Mouse (Mus musculus): ENCODE results near the gene Zfp574. TPM values are rescaled to one million over a fixed set of nuclear protein-coding genes. Genes with fewer than 3 reads are reported as not detected.
"Not testable (repeated sequence)": the region's sequence is repeated elsewhere in the genome, so short reads cannot be mapped to it uniquely, and the experiment has no call there.

Zfp574 gene
- total RNA-seq (2022) = 10 to 100 TPM; 28.0 to 31.0 (median 29.6) TPM

GRCm38 (mm10) chr7:25071979-25072715 is at the start of gene Zfp574, which contains the start of gene Grik5:
Zfp574 (plus strand) TSS chr7:25072567.
Grik5 (minus strand) TSS chr7:25072346.
- DNase-seq (ENCODE audit: low spot score in 2 of 2) = no peak

- no peak for DNase-seq (ENCODE audit: low spot score in 2 of 2)
These were observed 46.4 kb upstream of the Zfp574 start for GRCm38 (mm10) chr7:25025855-25026439.

GRCm38 (mm10) chr7:25026452-25026851 is 45.9 kb upstream of the Zfp574 start:
- no peak for DNase-seq (ENCODE audit: low spot score in 2 of 2)

GRCm38 (mm10) chr7:25030032-25030753 is 42.2 kb upstream of the Zfp574 start:
- DNase-seq (ENCODE audit: low spot score in 2 of 2) = peak in 1 of 2 experiments; percentile 81

GRCm38 (mm10) chr7:25031528-25031927 is 40.8 kb upstream of the Zfp574 start:
- no peak for DNase-seq (ENCODE audit: low spot score in 2 of 2)

- DNase-seq (ENCODE audit: low spot score in 2 of 2) = peak; percentile 55 to 62
These were observed 37.6 kb upstream of the Zfp574 start for GRCm38 (mm10) chr7:25034796-25035195.

- DNase-seq (ENCODE audit: low spot score in 2 of 2) = peak; percentile 70 to 84
These were observed 36.5 kb upstream of the Zfp574 start for GRCm38 (mm10) chr7:25035916-25036315.

GRCm38 (mm10) chr7:25041921-25042320 is 30.4 kb upstream of the Zfp574 start:
- DNase-seq (ENCODE audit: low spot score in 2 of 2) = no peak

- DNase-seq (ENCODE audit: low spot score in 2 of 2) = not testable (repeated sequence)
These were observed 27.8 kb upstream of the Zfp574 start for GRCm38 (mm10) chr7:25044599-25044998.

- peak; percentile 66 to 72 for DNase-seq (ENCODE audit: low spot score in 2 of 2)
These were observed 25.0 kb upstream of the Zfp574 start for GRCm38 (mm10) chr7:25047363-25047762.

GRCm38 (mm10) chr7:25049295-25049930 is 23.0 kb upstream of the Zfp574 start:
- no peak for DNase-seq (ENCODE audit: low spot score in 2 of 2)

GRCm38 (mm10) chr7:25052587-25052986 is 19.8 kb upstream of the Zfp574 start:
- DNase-seq (ENCODE audit: low spot score in 2 of 2) = no peak

GRCm38 (mm10) chr7:25056951-25057350 is 15.4 kb upstream of the Zfp574 start:
- no peak for DNase-seq (ENCODE audit: low spot score in 2 of 2)

- DNase-seq (ENCODE audit: low spot score in 2 of 2) = no peak
These were observed 14.5 kb upstream of the Zfp574 start for GRCm38 (mm10) chr7:25057888-25058287.

- no peak for DNase-seq (ENCODE audit: low spot score in 2 of 2)
These were observed 14.0 kb upstream of the Zfp574 start for GRCm38 (mm10) chr7:25058394-25058793.

- no peak for DNase-seq (ENCODE audit: low spot score in 2 of 2)
These were observed 13.5 kb upstream of the Zfp574 start for GRCm38 (mm10) chr7:25058836-25059235.

GRCm38 (mm10) chr7:25063346-25063745 is 9.0 kb upstream of the Zfp574 start:
- no peak for DNase-seq (ENCODE audit: low spot score in 2 of 2)

- no peak for DNase-seq (ENCODE audit: low spot score in 2 of 2)
These were observed 8.5 kb upstream of the Zfp574 start for GRCm38 (mm10) chr7:25063900-25064299.

- DNase-seq (ENCODE audit: low spot score in 2 of 2) = no peak
These were observed 5.0 kb upstream of the Zfp574 start for GRCm38 (mm10) chr7:25067338-25067737.

- no peak for DNase-seq (ENCODE audit: low spot score in 2 of 2)
These were observed 4.3 kb upstream of the Zfp574 start for GRCm38 (mm10) chr7:25067909-25068656.

- DNase-seq (ENCODE audit: low spot score in 2 of 2) = peak; percentile 72 to 75
These were observed 3.6 kb upstream of the Zfp574 start for GRCm38 (mm10) chr7:25068724-25069123.

All from layer of hippocampus, adult 8-10 months (tissue).